Mouse (Mus musculus): ENCODE measurements around the gene Ssu72. TPM values are rescaled to one million over a fixed set of nuclear protein-coding genes. Genes with fewer than 3 reads are reported as not detected.
A peak's percentile ranks its signal among the peaks of the same experiment; 100 is the strongest.

The Ssu72 gene
- polyA plus RNA-seq, 1 experiment from 2014 or later: 141 TPM

- Histone ChIP-seq H3K4me3 (replicated peaks) (peak within 1 kb of the TSS; percentile 78), H3K4me2 (peak within 1 kb of the TSS; percentile 98), H3K9me3 (no peaks in the 10 kb centered on the region), H3K36me3 (0 out of 2 replicates have a peak, but pooled peaks cover 6% of the 10 kb centered on the region), H3K27me3 (replicated peaks) (no peaks in the 10 kb centered on the region), H3K4me1 (peaks cover 13% of the 10 kb centered on the region), H3K9ac (peak within 1 kb of the TSS; percentile 73), H3K27ac (peak within 1 kb of the TSS; percentile 63)
- WGBS: under 1% methylated on average over 68 of the region's 68 CpGs
- peak; percentile 99 for ATAC-seq (ENCODE audit: insufficient read depth, low FRiP score, low read depth)
These were observed 56.2 kb downstream of the Ssu72 start, which contains the start of gene Atad3a for GRCm38 (mm10) chr4:155760613-155761355. Gene Atad3a, minus strand, starts transcription at chr4:155761093.

- H3K27me3 ChIP-seq (replicated peaks): no peaks in the 10 kb centered on the region
- 2% methylated on average over 28 of the region's 28 CpGs for WGBS
- H3K4me2 ChIP-seq: peak overlapping the region; percentile 98
- no peaks in the 10 kb centered on the region for H3K9me3 ChIP-seq
- no peaks in the 10 kb centered on the region for H3K36me3 ChIP-seq
- H3K9ac ChIP-seq: peak overlapping the region; percentile 66
- ATAC-seq (ENCODE audit: insufficient read depth, low FRiP score, low read depth): no peak
- H3K4me1 ChIP-seq: peaks cover 13% of the 10 kb centered on the region
- H3K27ac ChIP-seq: peak overlapping the region; percentile 63; the same call in 1 of the 2 replicates
- H3K4me3 ChIP-seq (replicated peaks): peak overlapping the region; percentile 78
These were observed 56.9 kb downstream of the Ssu72 start for GRCm38 (mm10) chr4:155761356-155762099.

GRCm38 (mm10) chr4:155762357-155762756, 57.8 kb downstream of the Ssu72 start:
- Histone ChIP-seq H3K4me2 (no peak overlapping the region), H3K36me3 (no peaks in the 10 kb centered on the region), H3K9ac (no peak overlapping the region), H3K4me1 (peaks cover 13% of the 10 kb centered on the region), H3K9me3 (no peaks in the 10 kb centered on the region), H3K27me3 (replicated peaks) (no peaks in the 10 kb centered on the region), H3K27ac (no peak overlapping the region), H3K4me3 (replicated peaks) (no peak overlapping the region)
- no peak for ATAC-seq (ENCODE audit: insufficient read depth, low FRiP score, low read depth)
- 77% methylated on average over 3 of the region's 3 CpGs for WGBS

GRCm38 (mm10) chr4:155769496-155769879, 64.9 kb downstream of the Ssu72 start:
- peak overlapping the region; percentile 63; the same call in 1 of the 2 replicates for H3K27ac ChIP-seq
- H3K36me3 ChIP-seq: no peaks in the 10 kb centered on the region
- WGBS: 64% methylated on average over 5 of the region's 5 CpGs
- H3K4me2 ChIP-seq: peak overlapping the region; percentile 81
- H3K4me3 ChIP-seq (replicated peaks): peak overlapping the region; percentile 53
- no peak for ATAC-seq (ENCODE audit: insufficient read depth, low FRiP score, low read depth)
- peaks cover 16% of the 10 kb centered on the region; the same call in 1 of the 2 replicates for H3K4me1 ChIP-seq
- no peaks in the 10 kb centered on the region for H3K9me3 ChIP-seq
- no peaks in the 10 kb centered on the region for H3K27me3 ChIP-seq (replicated peaks)
- H3K9ac ChIP-seq: peak overlapping the region; percentile 64; the same call in 1 of the 2 replicates

- H3K9ac ChIP-seq: peak overlapping the region; percentile 64
- H3K9me3 ChIP-seq: no peaks in the 10 kb centered on the region
- peak; percentile 85 for ATAC-seq (ENCODE audit: insufficient read depth, low FRiP score, low read depth)
- peak overlapping the region; percentile 53 for H3K4me3 ChIP-seq (replicated peaks)
- H3K27ac ChIP-seq: peak overlapping the region; percentile 63
- H3K36me3 ChIP-seq: no peaks in the 10 kb centered on the region
- WGBS: under 1% methylated on average over 39 of the region's 39 CpGs
- H3K27me3 ChIP-seq (replicated peaks): no peaks in the 10 kb centered on the region
- peak overlapping the region; percentile 81 for H3K4me2 ChIP-seq
- peaks cover 18% of the 10 kb centered on the region for H3K4me1 ChIP-seq
These were observed 65.4 kb downstream of the Ssu72 start for GRCm38 (mm10) chr4:155769880-155770512.

- ATAC-seq (ENCODE audit: insufficient read depth, low FRiP score, low read depth): no peak
- Histone ChIP-seq H3K36me3 (no peaks in the 10 kb centered on the region), H3K4me3 (replicated peaks) (peak overlapping the region; percentile 53), H3K27ac (no peak overlapping the region), H3K9ac (peak overlapping the region; percentile 64; the same call in 1 of the 2 replicates), H3K4me2 (peak overlapping the region; percentile 81), H3K4me1 (peaks cover 24% of the 10 kb centered on the region), H3K27me3 (replicated peaks) (no peaks in the 10 kb centered on the region), H3K9me3 (no peaks in the 10 kb centered on the region)
- WGBS: 44% methylated on average over 24 of the region's 24 CpGs
These were observed 66.0 kb downstream of the Ssu72 start for GRCm38 (mm10) chr4:155770626-155771025.

- H3K4me2 ChIP-seq: no peak overlapping the region
- H3K9ac ChIP-seq: no peak overlapping the region
- WGBS: 74% methylated on average over 2 of the region's 2 CpGs
- no peak overlapping the region for H3K27ac ChIP-seq
- peaks cover 31% of the 10 kb centered on the region for H3K4me1 ChIP-seq
- H3K4me3 ChIP-seq (replicated peaks): no peak overlapping the region
- no peak for ATAC-seq (ENCODE audit: insufficient read depth, low FRiP score, low read depth)
- no peaks in the 10 kb centered on the region for H3K9me3 ChIP-seq
- H3K27me3 ChIP-seq (replicated peaks): no peaks in the 10 kb centered on the region
- H3K36me3 ChIP-seq: no peaks in the 10 kb centered on the region
These were observed 67.1 kb downstream of the Ssu72 start for GRCm38 (mm10) chr4:155771706-155772105.

GRCm38 (mm10) chr4:155772786-155773185, 68.2 kb downstream of the Ssu72 start:
- no peak overlapping the region for H3K9ac ChIP-seq
- 85% methylated on average over 13 of the region's 13 CpGs for WGBS
- H3K4me3 ChIP-seq (replicated peaks): no peak overlapping the region
- ATAC-seq (ENCODE audit: insufficient read depth, low FRiP score, low read depth): no peak
- H3K27ac ChIP-seq: no peak overlapping the region
- no peaks in the 10 kb centered on the region for H3K9me3 ChIP-seq
- no peaks in the 10 kb centered on the region for H3K36me3 ChIP-seq
- peak overlapping the region; percentile 77; the same call in 1 of the 2 replicates for H3K4me2 ChIP-seq
- H3K27me3 ChIP-seq (replicated peaks): no peaks in the 10 kb centered on the region
- H3K4me1 ChIP-seq: peaks cover 38% of the 10 kb centered on the region

- 29% methylated on average over 5 of the region's 5 CpGs for WGBS
- ATAC-seq (ENCODE audit: insufficient read depth, low FRiP score, low read depth): no peak
- Histone ChIP-seq H3K36me3 (no peaks in the 10 kb centered on the region), H3K4me2 (peak overlapping the region; percentile 77), H3K9ac (no peak overlapping the region), H3K9me3 (no peaks in the 10 kb centered on the region), H3K27ac (no peak overlapping the region), H3K4me3 (replicated peaks) (peak overlapping the region; percentile 47), H3K4me1 (peaks cover 40% of the 10 kb centered on the region), H3K27me3 (replicated peaks) (no peaks in the 10 kb centered on the region)
These were observed 68.9 kb downstream of the Ssu72 start for GRCm38 (mm10) chr4:155773335-155774078.

GRCm38 (mm10) chr4:155774280-155774754, 69.7 kb downstream of the Ssu72 start, which contains the start of gene Vwa1:
Gene Vwa1, minus strand, starts transcription at chr4:155774698.
- Histone ChIP-seq H3K4me3 (replicated peaks) (peak within 1 kb of the TSS; percentile 47), H3K9ac (no peak within 1 kb of the TSS), H3K36me3 (no peaks in the 10 kb centered on the region), H3K4me1 (peaks cover 39% of the 10 kb centered on the region), H3K27ac (peak within 1 kb of the TSS; percentile 86), H3K4me2 (peak within 1 kb of the TSS; percentile 77), H3K9me3 (no peaks in the 10 kb centered on the region), H3K27me3 (replicated peaks) (no peaks in the 10 kb centered on the region)
- ATAC-seq (ENCODE audit: insufficient read depth, low FRiP score, low read depth): peak; percentile 82
- under 1% methylated on average over 35 of the region's 35 CpGs for WGBS
